Mouse (Mus musculus) embryo, embryonic 10.5 days (tissue): ENCODE measurements around the gene Rogdi.
A peak's percentile ranks its signal among the peaks of the same experiment; 100 is the strongest.

Experiments
- DNase-seq: peaks from one replicate; pipeline ENCODE4 v3.0.0-alpha.2; 2015; ENCODE audit warnings: low spot score

Gene Rogdi

DNA sequence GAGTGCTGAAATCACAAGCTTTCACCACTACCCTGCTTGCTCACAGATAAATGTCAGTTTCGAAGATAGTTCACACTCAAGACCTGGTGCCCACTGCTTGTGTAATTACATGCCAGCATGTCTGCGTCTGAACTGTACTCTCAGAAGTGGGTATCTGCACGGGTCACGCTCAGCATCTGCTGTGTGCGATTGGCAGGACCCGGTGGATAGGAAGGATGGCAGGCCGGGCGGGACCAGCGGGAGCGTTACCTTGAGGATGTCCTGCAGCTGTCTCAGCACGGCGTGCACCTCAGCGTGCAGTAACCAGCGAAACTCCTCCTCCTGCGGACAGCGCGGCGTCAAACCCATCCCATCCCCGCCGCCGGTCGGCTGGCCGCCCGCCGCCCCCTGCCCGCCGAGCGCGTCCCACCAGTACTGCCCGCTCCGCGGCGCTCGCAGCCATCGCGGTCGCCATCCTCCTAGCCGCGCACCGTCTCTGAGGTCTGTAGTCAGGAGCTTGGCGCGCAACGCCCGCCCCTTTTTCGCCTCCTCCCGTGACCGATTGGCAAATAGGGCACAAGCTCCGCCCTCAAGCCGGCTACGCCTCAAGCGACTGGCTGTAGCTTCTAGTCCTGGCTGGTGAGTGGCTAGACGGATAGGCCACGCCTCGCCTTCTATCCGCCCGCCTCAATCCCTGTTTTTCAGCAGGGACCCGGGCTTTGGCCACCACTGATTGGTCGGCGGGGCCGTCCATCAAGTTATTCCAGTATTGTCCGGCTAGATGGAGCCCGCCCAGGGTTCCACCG is at the start of gene Rogdi:
TSS of gene Rogdi (minus strand) at position 500 of the 785 bp plus-strand sequence.
- DNase-seq, result peak; percentile 99

DNA sequence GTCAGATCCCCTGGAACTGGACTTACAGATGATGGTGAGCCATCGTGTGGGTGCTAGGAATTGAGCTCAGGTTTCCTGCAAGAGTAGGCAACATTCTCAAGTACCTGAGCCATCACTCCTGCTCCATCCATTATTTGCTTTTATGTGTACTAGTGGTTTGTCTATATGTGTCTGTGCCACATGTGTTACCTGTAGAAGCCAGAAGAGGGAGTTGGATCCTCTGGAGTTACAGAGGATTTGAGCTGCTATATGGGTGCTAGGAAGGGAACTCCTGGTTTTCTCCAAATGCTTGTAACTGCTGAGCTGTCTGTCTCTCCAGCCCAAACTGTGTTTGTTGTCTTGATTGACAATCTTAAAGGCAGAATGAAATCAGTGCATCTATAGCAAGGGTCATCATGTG is 44.8 kb upstream of the Rogdi start:
- peak; percentile 42 for DNase-seq

- peak; percentile 79 for DNase-seq
Observed at GRCm38 (mm10) chr16:5050251-5051110, 37.1 kb upstream of the Rogdi start.

DNA sequence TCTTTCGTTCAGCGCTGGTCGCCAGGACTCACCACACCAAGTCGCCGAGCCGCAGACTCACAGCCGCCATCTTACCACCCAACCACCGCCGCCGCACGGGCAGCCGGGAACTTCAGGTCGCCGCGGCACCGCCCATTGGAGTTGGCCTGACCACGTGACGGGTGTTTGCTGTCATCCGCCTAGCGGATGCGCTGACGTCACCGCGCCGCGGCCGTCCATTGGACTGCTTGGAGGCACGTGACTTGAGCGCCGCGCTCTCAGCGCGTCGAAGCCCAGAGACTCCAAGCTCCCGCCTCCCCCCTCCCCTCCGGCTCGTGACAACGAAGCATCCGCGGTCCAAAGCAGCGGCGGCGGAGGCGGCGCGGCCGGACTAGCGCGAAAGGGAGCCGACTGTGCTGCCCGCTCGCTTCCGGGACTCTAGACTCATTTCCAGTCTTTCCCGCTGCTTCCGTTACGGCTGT is 36.5 kb upstream of the Rogdi start, which contains the start of the genes Glyr1 and Ubn1:
TSS of gene Glyr1 (minus strand) at position 90 of the 461 bp plus-strand sequence.
TSS of gene Ubn1 (plus strand) at position 284 of the 461 bp plus-strand sequence.
- peak; percentile 99 for DNase-seq

GRCm38 (mm10) chr16:5049182-5049773 is 35.9 kb upstream of the Rogdi start:
- DNase-seq, result no peak

DNA sequence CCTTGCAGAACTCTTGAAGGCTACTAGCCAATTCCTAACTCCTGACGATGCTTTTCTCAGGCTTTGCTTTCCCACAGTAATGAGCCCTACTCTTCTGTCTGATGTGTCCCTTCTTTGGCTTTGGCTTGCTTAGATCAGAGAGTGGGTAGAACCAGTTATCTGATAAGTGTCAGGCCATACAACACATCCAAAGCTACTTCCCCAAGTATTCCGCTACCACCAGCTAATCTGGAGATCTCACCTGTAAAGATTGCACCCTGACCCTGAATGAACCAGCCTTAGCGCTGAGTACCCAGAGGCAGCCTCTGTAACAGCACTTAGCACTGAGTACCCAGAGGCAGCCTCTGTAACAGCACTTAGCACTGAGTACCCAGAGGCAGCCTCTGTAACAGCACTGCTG is 32.0 kb upstream of the Rogdi start:
- DNase-seq, result no peak

- DNase-seq, result no peak
Observed at GRCm38 (mm10) chr16:5036649-5037234, 23.4 kb upstream of the Rogdi start.

DNA sequence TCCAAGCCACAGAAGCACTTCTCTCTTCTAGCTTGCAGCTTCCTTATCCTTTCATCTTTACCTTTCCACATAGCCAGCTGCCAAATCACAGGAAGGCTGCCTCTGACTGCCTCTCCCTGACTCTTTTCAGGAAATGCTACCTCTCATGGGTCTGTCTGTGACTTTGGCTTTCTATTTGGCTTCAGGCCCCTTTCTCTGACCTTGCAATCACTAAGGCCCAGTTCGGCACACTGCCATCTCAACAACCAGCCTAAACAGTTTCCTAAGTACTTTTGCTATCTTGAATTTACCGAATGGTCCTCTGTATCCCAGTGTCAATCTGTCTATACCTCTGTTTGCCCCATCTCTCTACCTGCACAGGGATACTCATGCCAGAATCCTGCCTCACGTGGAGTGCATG is 22.2 kb upstream of the Rogdi start:
- DNase-seq, result no peak

DNA sequence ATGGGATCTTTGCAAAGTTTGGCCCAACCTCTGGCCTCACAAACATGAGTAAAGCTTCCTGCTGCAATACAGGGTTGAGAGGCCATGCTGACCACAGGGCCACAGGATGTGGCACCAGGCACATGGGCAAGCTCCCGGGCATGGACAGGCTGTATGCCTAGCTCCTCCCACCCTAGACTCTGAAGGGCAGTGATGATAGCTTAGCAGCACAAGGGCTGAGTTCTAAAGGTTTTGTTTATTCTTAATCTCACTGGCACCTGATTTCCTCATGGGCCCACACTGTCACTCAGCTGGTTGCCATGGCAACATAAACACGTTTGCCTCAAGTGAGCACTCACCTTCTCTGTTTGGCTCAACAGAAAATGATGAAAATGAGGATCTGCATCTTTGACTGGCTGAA is 16.5 kb upstream of the Rogdi start:
- no peak for DNase-seq

DNA sequence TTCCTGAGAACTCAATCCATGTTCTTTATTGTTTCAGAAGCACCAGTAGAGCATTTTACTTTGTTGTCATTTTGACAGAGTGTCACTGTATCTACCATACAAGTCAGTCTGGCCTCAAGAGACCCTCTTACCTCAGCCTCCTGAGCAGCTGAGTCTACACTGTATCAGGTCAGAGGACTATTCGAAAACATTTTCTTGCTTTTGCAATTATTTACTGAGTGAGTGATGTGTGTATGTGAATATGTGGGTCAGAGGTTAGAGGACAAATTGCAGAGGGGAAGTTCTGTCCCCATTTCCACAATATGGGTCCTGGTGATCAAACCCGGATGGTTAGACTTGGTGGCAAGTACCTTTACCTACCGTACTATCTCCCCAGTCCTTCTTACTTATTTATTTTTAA is 10.7 kb upstream of the Rogdi start:
- no peak for DNase-seq

DNA sequence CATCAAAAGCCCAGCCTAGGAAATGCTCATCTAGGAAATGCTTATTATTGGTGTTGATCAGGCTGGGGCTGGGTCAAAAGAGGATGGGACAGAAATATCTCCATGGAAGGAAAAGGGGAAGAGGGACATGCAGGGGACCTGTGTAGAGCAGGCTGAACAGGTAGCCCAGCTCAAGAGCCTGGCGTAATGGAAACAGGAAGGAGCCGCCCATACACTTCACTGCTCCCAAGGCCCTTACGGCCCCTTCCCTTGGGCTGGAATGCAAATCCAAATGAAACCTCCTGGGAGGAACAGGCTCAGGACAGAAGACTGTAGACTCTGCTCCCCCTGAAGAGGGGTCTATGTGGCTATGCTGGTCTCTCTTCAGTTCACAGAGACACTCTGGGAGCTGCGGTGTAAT is 1.2 kb upstream of the Rogdi start:
- no peak for DNase-seq

GRCm38 (mm10) chr16:5012036-5013005 is 1.0 kb downstream of the Rogdi start:
- DNase-seq, result peak; percentile 4

- no peak for DNase-seq
Observed at GRCm38 (mm10) chr16:5011285-5011684, 2.1 kb downstream of the Rogdi start.

- DNase-seq, result no peak
Observed at GRCm38 (mm10) chr16:5010371-5010935, 2.9 kb downstream of the Rogdi start.

- no peak for DNase-seq
Observed at GRCm38 (mm10) chr16:5008076-5008475, 5.3 kb downstream of the Rogdi start.

- DNase-seq, result no peak
Observed at GRCm38 (mm10) chr16:5007492-5007891, 5.9 kb downstream of the Rogdi start.

DNA sequence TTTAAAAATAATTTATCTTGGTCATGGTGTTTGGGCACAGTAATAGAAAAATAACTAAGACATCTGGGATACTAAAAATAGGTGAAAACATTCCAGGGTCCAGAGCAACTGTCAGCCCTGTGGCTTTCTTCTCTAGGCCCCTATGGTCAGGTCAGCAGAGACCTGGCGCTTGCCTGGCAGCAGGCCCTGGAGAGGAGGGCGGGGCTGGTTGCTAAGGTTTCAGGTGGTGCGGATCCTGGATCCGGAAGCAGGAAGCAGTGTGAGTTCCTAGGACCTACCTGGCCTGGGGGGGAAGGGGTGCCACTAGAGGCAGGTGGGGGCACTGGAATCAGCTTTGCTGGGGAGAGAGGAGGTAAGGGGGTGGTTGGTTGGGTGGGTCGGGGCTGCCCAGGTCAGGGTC is 6.3 kb downstream of the Rogdi start, which contains the start of gene Smim22:
TSS of gene Smim22 (plus strand) at position 222 of the 400 bp plus-strand sequence.
- DNase-seq, result peak; percentile 13

DNA sequence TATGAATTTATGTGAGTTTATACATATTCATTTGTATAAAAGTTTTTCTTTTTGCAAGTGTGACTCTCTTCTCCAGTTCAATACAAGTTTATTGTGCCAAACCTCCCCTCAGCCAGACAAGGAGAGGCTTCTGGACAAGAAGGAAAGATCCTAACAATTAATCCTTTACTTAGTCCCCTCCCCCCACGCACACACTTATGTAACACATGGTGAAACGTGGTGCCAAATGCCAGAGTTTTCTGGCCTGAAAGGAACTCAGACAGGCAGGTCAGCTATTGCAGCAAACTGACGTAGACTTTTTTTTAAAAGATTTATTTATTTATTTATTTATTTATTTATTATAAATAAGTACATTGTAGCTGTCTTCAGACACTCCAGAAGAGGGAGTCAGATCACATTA is 12.7 kb downstream of the Rogdi start:
- no peak for DNase-seq

- DNase-seq, result no peak
Observed at GRCm38 (mm10) chr16:4998984-4999383, 14.4 kb downstream of the Rogdi start.

DNA sequence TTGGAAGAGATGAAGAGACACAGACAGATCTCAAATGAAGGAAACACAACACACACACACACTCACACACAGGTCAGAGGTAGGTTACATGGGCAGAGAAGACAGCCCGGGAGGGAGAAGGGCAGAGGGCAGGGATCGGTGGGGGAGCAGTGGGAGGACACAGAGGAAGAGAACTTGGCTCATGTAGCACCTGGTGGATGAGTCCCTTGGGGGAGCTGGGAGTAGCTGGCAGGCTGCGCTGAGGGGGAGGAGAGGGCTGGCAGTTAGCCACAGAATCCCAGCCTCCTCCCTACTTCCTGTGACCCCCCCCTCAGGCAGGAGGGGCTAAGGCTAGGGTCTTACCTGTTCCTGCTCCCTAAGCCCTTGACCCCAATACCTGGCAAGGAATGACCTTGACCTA is 15.8 kb downstream of the Rogdi start, which contains the start of gene Sept12:
TSS of gene Sept12 (minus strand) at position 300 of the 400 bp plus-strand sequence.
- no peak for DNase-seq
